Mouse (Mus musculus) fibroblast of lung, adult 2 months (primary cell): ENCODE measurements around the gene Amigo2.

ENCODE experiments used
- DNase-seq: peaks from one replicate; pipeline ENCODE4 v3.0.0-alpha.2; 2011; ENCODE audit warnings: low read depth

Amigo2 gene

DNA sequence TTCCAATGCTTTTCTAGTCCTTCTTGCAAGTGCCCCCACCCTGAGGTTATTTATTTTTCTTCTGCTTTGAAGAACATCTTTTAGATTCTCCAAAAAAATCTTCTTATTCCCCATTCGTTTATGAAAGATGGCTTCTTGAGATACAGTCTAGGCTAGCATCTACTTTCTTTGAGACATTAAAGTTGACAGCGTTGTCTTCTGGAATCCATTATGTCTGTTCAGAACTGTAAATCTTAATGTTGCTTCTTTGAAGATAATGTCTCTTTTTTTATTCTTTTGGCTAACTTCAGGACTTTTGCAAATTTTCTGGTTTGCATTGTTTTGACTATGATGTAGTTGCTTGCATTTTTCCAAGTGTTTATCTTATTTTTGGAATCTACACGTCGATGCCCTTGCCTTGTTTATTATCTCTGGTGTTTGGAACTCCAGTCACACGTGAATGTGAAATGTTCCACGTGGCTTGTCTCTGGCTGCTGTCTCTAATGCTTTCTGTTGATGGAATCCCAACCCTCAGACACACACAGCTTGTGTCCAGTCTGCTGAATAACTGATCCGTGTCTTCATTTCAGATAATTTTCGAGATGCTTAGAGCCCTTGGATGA lies 20.1 kb upstream of the Amigo2 start:
- no peak for DNase-seq

DNA sequence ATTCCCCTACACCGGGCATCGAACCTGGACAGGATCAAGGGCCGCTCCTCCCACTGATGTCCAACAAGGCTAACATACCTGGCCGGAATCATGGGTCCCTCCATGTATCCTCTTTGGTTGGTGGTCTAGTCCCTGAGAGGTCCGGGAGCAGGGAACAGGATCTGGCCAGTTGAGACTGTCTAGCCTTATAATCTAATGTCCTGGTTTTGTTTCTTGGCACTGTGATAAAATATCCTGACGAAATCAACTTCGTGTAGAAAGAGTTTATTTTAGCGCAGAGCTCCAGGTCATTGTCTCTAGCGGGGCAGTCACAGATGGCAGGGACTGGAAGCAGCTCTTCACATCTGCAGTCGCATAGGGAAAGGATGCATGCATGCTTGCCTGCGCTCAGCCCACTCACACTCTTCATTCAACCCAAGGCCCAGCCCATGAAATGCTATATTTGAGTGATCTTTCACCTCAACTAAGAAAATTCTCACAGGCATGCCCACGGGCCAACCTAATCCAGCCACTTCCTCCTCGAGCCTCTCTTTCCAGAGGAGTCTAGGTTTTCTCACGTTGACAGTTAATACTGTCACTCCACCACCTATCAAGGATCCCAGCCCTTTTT lies 19.3 kb upstream of the Amigo2 start:
- no peak for DNase-seq

DNA sequence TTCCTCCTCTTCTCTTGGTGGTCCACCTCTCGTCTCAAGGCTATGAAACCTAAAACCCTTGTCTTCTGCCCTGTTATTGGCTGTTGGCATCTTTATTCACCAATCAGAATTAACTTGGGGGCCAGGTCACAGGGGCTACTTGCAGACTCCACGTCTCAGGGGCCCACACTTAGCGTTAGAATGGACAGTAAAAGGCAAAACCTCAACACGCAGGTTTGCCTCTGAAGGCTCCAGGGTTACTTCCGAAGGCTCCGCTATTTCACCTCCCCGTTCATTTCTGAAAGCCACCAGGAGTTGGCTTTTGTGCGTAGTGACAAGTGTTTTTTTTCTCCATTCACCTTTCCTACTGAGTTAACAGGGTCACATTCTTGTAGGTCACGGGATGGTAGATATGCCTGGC lies 15.2 kb upstream of the Amigo2 start:
- DNase-seq: no peak

DNA sequence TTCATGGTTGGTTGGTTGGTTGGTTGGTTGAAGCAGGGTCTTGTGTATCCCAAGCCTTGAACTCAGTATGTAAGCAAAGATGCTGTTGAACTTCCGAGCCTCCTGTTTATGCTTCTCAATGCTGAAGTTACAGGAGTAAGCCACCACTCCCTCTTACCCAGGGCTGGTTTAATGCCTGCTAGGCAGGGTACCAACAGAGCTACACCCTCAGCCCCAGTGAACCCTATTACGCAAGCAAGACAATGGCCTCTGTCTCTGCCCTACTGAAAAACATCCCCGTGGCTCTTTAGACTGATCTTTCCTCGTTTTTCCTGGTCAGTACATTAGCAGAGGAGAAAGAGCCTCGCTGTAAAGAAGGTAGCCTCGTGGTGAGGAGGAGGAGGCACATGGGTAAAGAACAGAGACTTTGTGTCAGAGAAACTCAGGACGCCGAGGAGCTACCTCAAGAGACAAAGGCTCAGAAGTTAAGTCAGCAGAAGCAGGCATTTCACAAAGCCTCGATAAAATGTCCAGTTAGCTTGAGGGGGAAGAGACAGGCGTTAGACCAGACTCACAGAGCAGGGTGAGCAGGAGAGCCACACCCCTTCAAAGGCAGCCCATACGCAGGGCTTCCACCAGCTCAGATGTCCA lies 13.0 kb upstream of the Amigo2 start:
- DNase-seq: no peak

DNA sequence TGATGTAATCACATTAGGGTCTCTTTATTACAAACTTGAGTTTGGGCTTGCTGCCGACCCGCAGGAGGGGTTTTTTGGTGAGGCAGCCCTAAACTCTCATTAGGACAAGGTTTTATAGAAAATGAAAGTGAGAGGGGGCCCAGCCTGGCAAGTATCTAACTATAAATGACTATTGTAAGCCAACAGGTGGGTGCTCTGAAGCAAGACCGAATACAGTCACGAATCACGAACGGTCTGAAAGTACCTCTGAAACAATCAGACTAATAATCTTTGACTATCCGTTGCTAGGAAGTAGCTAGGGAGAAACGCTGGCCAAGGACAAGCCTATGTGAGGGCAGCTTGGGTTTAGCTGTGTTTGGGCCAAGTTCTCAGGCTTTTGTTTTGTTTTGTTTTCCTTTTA lies 12.2 kb upstream of the Amigo2 start:
- no peak for DNase-seq

DNA sequence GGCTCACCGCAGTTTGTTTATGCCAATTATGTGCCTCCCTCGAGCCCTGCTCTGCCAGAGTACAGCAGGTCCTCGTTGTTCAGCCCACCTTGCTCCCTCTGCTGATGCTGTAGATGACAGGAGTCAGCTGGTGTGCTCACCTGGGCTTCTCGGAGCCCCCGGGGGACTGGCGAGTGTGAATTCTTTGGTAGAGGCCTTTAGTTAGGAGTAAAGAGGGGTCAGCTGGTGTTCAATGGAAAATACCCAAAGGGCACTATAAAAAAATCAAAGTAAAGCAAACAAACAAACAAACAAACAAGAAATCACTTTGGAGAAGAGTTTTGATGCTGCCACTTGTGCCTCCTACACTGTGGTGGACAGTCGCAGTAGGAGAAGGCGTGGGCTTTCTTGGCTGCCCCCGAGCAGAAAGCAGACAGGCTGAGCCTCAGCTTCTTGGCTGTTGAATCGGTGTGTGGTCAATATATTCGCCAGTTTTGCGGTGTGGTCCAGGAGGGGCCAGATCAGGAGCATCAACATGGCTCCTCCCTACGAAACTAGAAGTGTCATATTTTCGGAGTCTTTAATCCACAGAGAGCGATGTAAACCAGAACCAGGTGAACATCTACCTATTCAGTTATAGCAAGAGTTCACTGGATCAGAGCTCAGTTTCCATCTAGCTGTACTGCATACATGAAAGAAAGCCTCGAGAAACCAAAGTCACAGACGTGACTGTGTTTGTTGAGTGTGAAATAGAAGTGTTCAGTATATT lies 11.6 kb upstream of the Amigo2 start:
- no peak for DNase-seq

DNA sequence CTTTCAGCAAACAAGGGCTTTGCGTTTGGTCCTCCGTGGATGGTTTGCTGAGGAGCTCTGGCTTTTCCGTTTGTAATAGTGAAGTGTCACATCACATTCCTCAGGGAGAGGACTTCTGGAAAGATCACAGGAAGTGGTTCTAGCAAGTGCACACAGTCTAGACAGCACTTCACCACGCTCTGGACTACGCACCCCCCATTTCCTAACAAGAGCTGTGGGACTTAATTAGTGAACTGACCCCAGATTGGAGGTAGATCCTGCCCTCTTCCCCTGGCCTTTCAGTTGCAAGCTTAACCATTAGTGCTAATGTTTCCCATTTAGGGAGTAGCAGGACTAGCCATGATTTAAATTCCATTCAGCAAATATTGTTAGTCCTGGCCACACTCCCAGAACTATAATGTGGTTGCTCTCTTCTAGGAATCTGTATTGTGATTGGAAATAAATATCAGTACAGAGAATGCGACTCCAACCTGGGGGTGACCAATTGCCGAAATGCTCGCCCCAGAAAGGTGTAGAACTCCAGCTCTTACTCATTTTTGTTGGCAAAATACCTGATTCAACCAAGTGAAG lies 10.2 kb upstream of the Amigo2 start:
- no peak for DNase-seq

DNA sequence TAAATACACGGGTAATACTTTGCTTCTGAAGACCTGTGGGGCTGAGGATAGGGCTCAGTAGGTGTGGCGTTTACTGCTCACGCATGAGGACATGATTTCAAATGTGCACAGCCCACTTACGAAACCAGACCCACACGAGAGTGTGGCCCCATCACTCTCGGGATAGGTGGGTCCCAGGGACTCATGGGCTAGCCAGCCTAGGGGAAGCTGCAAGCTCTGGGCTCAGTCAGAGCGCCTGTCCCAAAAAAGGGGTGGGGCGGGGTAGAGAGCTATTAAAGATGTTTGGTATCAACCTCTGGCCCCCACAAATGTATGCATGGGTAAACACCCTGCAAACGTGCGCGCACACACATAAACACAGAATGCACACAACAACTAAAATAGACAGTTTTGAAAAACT lies 9.3 kb upstream of the Amigo2 start:
- no peak for DNase-seq

DNA sequence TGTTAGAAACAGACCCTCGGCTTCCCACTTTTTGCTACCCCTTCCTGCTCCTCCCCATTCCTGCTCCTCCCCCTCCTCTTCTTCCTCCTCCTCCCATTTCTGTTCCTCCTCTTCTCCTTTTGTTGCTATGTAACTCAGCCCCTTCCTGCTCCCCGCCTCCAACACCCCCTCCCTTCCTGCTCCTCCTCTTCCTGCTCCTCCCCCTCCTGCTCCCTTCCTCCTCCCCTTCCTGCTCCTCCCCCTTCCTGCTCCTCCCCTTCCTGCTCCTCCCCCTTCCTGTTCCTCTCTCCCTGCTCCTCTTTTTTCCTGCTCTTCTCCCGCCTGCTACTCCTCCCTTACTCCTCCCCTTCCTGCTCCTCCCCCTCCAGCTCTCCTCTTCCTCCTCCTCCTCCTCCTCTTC lies 8.7 kb upstream of the Amigo2 start:
- no peak for DNase-seq

DNA sequence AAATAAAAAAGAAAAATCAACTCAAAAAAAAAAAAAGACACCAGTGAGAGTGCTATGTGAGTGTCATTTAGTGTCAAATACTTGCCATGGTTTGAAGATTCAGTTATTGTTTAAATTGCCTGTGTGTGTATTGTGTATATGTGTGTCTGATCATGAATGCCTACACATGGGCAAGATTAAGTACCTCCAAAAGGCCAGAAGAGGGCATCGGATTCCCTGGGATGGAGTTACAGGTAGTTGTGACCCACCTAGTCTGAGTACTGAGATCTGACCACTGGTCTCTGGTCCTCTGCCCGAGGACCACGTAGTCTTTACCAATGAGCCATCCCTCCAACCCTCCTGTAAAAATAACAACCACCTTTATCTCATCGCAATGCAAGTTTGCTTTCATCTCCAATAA lies 7.3 kb upstream of the Amigo2 start:
- DNase-seq: no peak

DNA sequence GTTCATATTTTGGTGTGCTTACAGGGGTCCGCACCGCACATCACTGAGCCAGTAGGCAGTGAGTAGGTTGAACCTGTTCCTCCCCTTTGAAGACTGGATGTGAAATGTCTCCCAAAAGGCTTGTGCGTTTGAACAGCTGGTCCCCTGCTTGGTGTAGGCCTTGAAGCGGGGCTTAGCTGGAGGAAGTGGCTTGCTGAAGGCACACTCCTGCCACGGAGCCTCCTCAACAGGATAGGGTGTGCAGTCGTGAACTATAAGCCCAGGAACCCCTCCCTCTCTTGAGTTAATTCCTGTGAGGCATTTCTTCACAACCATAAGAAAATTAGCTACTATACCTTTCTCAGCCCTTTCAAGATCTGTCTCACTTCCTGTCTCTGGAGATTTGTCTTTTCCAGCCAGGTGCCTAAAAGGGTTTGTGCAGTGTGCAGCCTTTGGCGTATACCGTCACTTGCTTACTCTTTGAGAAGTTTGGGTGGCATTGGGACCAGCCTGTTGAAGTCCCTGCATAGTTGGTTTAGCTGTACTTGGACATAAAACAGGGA lies 5.5 kb upstream of the Amigo2 start:
- DNase-seq: no peak

DNA sequence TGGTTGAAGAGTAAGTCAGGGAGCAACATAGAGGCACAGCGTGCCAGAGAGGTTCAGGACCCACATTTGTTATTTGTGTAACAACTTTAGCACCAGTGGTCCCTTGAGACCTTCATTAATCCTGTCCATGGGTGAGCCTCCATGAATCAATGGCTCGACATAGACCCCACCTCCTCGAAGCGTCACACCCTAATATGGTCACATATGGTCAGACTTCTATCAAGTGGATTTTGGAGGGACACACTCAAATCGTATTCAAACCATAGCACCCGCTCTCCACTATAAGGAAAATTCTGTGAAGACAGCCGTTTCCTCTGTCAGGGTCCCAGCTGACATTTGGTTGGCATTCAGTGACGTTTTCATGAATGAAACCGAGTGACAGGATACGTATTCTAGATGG lies 2.2 kb upstream of the Amigo2 start:
- DNase-seq: no peak

DNA sequence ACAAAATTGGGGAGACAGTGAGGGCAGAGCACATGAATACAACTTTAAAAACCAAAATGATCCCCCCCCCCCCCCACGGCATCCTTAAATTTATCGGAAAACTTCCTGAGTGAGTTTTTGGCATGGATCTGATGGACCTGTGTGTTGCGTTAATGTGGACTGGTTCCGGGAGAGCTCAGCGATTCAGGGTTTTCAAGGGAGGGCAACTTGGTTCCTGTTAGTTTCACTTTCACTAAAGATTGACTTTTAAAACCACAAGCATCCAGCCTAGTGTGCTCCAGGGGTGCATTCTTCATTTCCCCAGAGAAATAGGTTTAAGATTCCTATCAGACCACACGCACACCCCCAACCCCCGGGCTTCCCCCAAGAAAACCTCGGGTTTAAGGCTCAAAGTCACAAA lies 1.2 kb upstream of the Amigo2 start:
- no peak for DNase-seq

DNA sequence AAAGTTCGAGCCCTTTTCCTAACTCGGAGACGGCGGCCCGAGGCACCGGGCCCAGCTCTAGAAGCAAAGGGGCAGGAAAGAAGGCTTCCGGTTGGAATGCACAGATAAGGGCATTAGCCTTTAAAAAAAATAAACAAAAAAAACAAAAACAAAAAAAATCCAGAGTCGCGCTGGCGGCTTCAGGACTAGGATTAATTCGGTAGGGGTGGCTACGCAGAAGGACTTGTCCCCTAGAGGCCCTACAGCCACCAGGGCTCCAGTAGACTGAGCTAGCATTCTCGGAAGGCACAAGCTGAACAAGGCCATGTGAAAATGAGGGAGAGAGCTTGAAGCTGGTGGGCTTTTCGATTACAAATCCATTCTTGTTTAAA lies 689 bp upstream of the Amigo2 start:
- no peak for DNase-seq

DNA sequence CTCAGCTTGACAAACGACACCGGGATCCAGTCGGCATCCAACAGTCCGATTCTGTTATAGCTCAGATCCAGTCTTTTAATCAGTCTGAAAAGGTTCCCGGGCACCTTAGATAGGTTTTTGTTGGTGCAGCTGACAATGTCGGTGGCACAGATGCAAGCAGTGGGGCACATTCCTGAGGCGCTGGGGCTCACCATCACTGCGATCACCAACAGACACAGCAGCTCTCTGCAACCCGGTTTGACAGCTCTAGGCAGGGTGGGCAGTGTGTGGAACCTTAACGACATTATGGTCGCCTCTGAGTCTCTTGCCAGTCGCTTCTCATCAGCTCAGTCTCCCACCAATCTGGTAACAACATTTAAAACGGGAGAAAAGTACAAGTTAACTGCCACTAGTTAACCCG lies 831 bp downstream of the Amigo2 start:
- DNase-seq: no peak

DNA sequence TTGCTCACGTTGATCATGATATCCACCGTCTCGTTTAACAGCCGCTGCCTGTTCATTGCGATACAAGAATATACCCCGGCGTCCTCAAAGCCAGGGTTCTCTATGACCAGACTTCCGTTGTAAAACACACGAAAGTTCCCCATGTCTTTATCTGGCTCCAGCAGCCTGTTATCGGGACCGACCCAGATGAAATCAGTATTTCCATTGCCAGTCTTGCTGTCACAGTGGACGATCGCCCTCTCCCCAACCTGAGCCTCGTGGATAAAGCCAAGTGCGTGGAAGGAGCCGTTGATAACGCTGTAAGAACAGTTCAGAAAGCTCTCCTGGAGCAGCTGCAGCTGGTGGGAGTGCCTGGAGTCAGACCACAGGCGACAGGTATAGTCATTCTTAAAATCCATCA lies 1.7 kb downstream of the Amigo2 start:
- DNase-seq: no peak

DNA sequence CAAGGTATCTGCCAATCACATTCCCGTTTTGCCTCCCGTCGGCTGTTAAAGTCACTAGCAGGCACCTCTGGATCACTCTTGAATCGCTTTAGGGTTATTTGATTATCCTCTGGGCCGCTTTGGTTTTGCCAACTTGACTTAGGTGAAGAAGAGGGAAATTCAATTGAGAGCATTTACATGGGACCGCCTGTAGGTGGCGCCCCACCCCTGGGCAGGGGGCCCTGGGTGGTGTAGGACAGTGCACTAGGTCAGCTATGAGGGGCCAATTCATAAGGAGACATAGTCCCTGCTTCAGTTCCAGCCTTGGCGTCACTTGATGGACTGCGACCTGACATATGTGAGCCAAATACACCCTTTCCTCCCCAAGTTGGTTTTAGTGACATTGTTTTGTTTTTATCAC lies 10.1 kb downstream of the Amigo2 start:
- no peak for DNase-seq

DNA sequence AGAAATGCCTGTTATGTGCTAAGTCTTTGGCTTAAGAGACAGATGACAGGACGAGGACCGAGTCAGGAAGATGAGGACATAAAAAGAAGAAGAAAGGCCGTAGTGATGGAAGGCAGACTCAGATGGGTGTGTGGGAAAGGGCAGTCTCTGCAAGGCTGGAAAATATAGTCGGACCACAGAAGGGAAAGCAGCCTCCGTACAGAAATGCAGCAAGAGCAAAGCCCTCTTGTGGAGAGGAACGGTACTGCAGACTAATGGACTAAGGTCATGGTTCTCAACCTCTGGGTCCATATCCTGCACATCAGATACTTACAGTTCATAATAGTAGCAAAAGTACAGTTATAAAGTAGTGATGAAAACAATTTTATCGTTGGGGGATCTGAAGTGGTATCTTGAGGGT lies 11.9 kb downstream of the Amigo2 start:
- DNase-seq: no peak

DNA sequence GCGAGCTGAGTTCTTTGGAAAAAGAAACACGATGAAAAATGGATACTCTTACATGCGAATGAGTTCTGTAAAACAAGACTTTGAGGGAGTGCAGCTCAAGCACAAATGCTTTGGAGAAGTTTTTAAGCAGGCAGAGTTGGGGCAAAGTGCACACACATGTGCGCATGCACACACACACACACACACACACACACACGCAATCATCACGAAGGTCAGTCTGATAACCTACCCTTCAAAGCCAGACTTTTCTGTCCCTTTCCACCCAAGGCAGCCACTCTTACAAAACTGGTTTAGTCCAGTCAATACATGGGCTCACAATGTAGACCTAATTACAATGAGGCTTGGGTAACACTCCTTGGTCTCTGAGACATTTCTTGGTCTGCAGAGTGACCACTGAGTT lies 13.0 kb downstream of the Amigo2 start:
- no peak for DNase-seq

DNA sequence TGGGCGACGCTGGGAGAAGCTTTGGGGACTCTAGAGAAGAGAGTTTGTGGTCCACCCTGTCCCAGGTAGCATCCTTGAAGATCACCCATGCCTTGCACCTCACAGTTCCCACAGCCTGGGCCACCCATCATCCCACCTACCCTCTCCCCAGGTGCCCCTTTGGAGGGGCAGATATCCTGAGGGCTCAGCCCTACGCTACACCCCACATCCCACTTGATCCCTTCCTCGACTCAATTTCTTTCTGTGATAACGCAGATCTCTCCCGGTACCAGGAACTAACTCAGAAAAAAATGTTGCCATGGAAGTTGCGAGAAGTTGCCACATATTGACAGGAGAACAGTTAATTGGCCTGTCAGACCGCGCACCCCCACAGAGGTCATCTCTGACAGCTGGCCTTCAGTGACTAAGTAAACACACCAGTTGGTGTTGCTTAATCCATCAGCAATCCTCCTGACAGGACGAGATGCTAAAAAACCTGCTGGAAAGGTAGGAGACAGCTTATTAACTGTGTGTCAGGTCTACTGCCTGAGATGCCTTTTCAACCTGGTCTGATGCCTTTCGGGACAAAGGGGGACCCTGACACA lies 17.5 kb downstream of the Amigo2 start:
- no peak for DNase-seq

DNA sequence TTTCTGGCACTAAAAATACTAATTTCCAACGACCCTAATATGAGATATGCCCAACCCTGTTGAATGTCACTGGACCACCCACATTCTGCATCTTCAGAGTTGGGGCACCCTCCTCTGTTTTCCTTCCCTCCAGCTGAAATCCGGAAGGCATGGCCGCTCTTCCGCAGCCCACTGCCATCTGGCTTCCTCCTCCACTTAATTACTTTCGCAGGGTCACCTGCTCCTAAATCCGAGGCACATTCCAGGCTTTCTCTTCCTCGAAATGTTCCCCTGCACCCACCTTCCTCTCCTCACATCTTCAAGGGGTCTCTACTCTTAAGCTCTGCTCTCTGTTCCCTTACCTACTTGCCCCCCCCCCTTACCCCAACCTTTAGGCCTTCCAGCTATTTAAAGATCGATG lies 23.1 kb downstream of the Amigo2 start:
- DNase-seq: no peak

DNA sequence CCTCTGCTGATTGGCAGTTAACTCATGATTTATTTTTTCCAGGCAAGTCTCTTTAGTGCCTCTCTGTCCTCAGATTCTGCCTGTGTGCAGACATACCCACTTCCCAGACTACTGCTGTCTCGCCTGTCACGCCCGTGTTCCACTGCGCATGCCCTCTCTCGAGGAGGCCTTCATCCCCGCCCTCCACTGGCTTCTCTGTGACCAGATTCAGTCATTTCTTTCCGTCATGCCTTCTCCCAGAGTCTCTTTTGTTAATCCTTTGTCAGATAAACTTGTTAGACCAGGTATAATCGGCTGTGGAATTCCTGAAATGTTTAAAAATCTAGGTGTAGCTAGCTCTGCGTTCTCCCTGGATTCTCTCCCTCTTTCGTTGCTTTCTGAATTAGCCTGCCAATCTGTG lies 23.7 kb downstream of the Amigo2 start:
- no peak for DNase-seq
